Mouse (Mus musculus) Patski (cell line): Measurements from ENCODE around the gene Vps4a. TPM values are rescaled to one million over a fixed set of nuclear protein-coding genes. Genes with fewer than 3 reads are reported as not detected.
"Not testable (repeated sequence)": the region's sequence is repeated elsewhere in the genome, so short reads cannot be mapped to it uniquely, and the experiment has no call there.

Source experiments
- ATAC-seq: fragments of 100-300 bp; one replicate; pipeline ENCODE4 v1.8.0; 2021
- CTCF ChIA-PET: fragments of 350-600 bp; sonication (Branson Sonifier 250); formaldehyde crosslinking; loops from one replicate; lab custom pipeline; 2022; ENCODE audit warnings: inconsistent platforms; lab: Charles Lee
- POLR2A ChIA-PET: fragments of 350-600 bp; sonication (Branson Sonifier 250); formaldehyde crosslinking; loops from one replicate; lab custom pipeline; 2022; ENCODE audit warnings: antibody characterized with exemption, inconsistent platforms; lab: Charles Lee
- DNase-seq: peaks from one replicate; pipeline ENCODE4 v3.0.0-alpha.2; 2011; ENCODE audit warnings: low read depth, low spot score
- H3K27me3 ChIP-seq: fragments of 371-371 bp; one replicate; pipeline ENCODE4 v1.5.1; 2021
- CTCF ChIP-seq: fragments of 100-300 bp; IDR thresholded peaks from one replicate; pipeline ENCODE4 v1.5.1; 2021
- in situ Hi-C: fragments of 300-500 bp; cut with MboI; formaldehyde crosslinking; loops from 3 replicates; pipeline ENCODE4 v1.11.1; 2018; ENCODE audit warnings: low pct_unique_long_range_greater_than_20kb, mixed read lengths
- polyA plus RNA-seq: library from polyadenylated mRNA; unstranded; gene quantifications from one replicate; pipeline ENCODE4 v1.2.3, GENCODE M21; 2021

Vps4a gene
- polyA plus RNA-seq, 1 experiment from 2014 or later, result 57.2 TPM

GRCm38 (mm10) chr8:107007795-107008194 is 23.2 kb upstream of the Vps4a start:
- TF ChIP-seq CTCF, result no peak
- DNase-seq, result no peak
- ATAC-seq, result no peak
- H3K27me3 ChIP-seq, result no peaks in the 10 kb centered on the region
- POLR2A ChIA-PET, result interaction anchor here (0.6 to 1.0 kb wide), 3 partner anchors 8 to 73 kb away, joined by 3 to 5 read pairs (median 3); no protein-coding TSS in a partner anchor
- CTCF ChIA-PET, result no interaction called here
- in situ Hi-C loops, result no loop called here

- TF ChIP-seq CTCF, result no peak
- ChIA-PET CTCF (interaction anchor here (1.2 to 4.9 kb wide), 3 partner anchors 10 to 295 kb away, joined by 3 to 22 read pairs (median 3); no protein-coding TSS in a partner anchor), POLR2A (no interaction called here)
- ATAC-seq, result no peak
- DNase-seq, result no peak
- no peaks in the 10 kb centered on the region for H3K27me3 ChIP-seq
- in situ Hi-C loops, result no loop called here
These were observed 18.4 kb upstream of the Vps4a start for GRCm38 (mm10) chr8:107012666-107013065.

- no peak for TF ChIP-seq CTCF
- ChIA-PET POLR2A (no interaction called here), CTCF (interaction anchor here (1.0 to 4.9 kb wide), 3 partner anchors 12 to 297 kb away, joined by 3 to 22 read pairs (median 4); no protein-coding TSS in a partner anchor)
- ATAC-seq, result no peak
- DNase-seq, result no peak
- in situ Hi-C loops, result no loop called here
- H3K27me3 ChIP-seq, result no peaks in the 10 kb centered on the region
These were observed 16.1 kb upstream of the Vps4a start for GRCm38 (mm10) chr8:107014915-107015314.

- ATAC-seq (no peak), DNase-seq (no peak)
- no peaks in the 10 kb centered on the region for H3K27me3 ChIP-seq
- no peak for TF ChIP-seq CTCF
- in situ Hi-C loops, result no loop called here
- POLR2A ChIA-PET, result interaction anchor here (1.2 kb wide), 1 partner anchor 26 kb away, joined by 4 read pairs; no protein-coding TSS in a partner anchor
- CTCF ChIA-PET, result interaction anchor here (1.6 kb wide), 1 partner anchor 22 kb away, joined by 3 read pairs; no protein-coding TSS in a partner anchor
These were observed 7.5 kb upstream of the Vps4a start for GRCm38 (mm10) chr8:107023479-107023878.

GRCm38 (mm10) chr8:107029310-107029709 is 1.7 kb upstream of the Vps4a start:
- TF ChIP-seq CTCF, result no peak
- no peaks in the 10 kb centered on the region for H3K27me3 ChIP-seq
- in situ Hi-C loops, result no loop called here
- DNase-seq (no peak), ATAC-seq (no peak)
- ChIA-PET CTCF (no interaction called here), POLR2A (no interaction called here)

- TF ChIP-seq CTCF, result no peak
- DNase-seq, result no peak
These were observed 964 bp upstream of the Vps4a start for GRCm38 (mm10) chr8:107030058-107030457.

GRCm38 (mm10) chr8:107031577-107032090 is 612 bp downstream of the Vps4a start:
- no peak for TF ChIP-seq CTCF
- DNase-seq (no peak), ATAC-seq (peak; percentile 44)
- H3K27me3 ChIP-seq, result no peaks in the 10 kb centered on the region
- POLR2A ChIA-PET, result no interaction called here
- in situ Hi-C loops, result no loop called here
- CTCF ChIA-PET, result interaction anchor here (1.1 kb wide), 1 partner anchor 314 kb away, joined by 4 read pairs; no protein-coding TSS in a partner anchor

More at GRCm38 (mm10) chr8:107030058-107030457, 964 bp upstream of the Vps4a start:
- CTCF ChIA-PET, result no interaction called here
- in situ Hi-C loops, result no loop called here
- no peaks in the 10 kb centered on the region for H3K27me3 ChIP-seq
- no peak for ATAC-seq
- POLR2A ChIA-PET, result no interaction called here

- H3K27me3 ChIP-seq, in situ Hi-C loops, DNase-seq, ATAC-seq, CTCF ChIA-PET, POLR2A ChIA-PET: not testable (repeated sequence)
These were observed 2.6 kb downstream of the Vps4a start for GRCm38 (mm10) chr8:107033609-107034008.

- ChIA-PET CTCF (interaction anchor here (1.6 kb wide), 1 partner anchor 10 kb away, joined by 7 read pairs; no protein-coding TSS in a partner anchor), POLR2A (interaction anchor here (1.4 to 2.0 kb wide), 2 partner anchors 10 to 13 kb away, joined by 4 read pairs; partner anchors contain the start of gene Pdf)
- in situ Hi-C loops, result no loop called here
- no peak for TF ChIP-seq CTCF
- no peaks in the 10 kb centered on the region for H3K27me3 ChIP-seq
- DNase-seq (no peak), ATAC-seq (no peak)
These were observed 4.6 kb downstream of the Vps4a start for GRCm38 (mm10) chr8:107035641-107036040.

- no peak for TF ChIP-seq CTCF
- DNase-seq (no peak), ATAC-seq (no peak)
- ChIA-PET POLR2A (interaction anchor here (2.0 kb wide), 1 partner anchor 12 kb away, joined by 4 read pairs; the partner anchor contains the start of gene Pdf), CTCF (interaction anchor here (0.7 to 1.6 kb wide), 2 partner anchors 9 to 73 kb away, joined by 3 to 7 read pairs; no protein-coding TSS in a partner anchor)
- in situ Hi-C loops, result no loop called here
- no peaks in the 10 kb centered on the region for H3K27me3 ChIP-seq
These were observed 5.6 kb downstream of the Vps4a start for GRCm38 (mm10) chr8:107036626-107037025.

GRCm38 (mm10) chr8:107040632-107041031 is 9.6 kb downstream of the Vps4a start:
- CTCF ChIA-PET, result interaction anchor here (1.2 kb wide), 1 partner anchor 16 kb away, joined by 3 read pairs; no protein-coding TSS in a partner anchor
- ATAC-seq (no peak), DNase-seq (no peak)
- H3K27me3 ChIP-seq, result no peaks in the 10 kb centered on the region
- in situ Hi-C loops, result no loop called here
- POLR2A ChIA-PET, result no interaction called here
- no peak for TF ChIP-seq CTCF
